Comparison of ENCODE assay signal across 13 mouse cellular contexts in genomic region chr9:106413606-106414005, GRCm38 (mm10). TPM values are rescaled to one million over a fixed set of nuclear protein-coding genes. Genes with fewer than 3 reads are reported as not detected.
"Had no signal": no experiment of that assay in that cellular context is flagged by ENCODE, and none has a peak within 500 bp of the region (broad histone marks: within the 10 kb centered on the region; RNA-seq: fewer than 3 reads in every experiment).

No protein-coding gene starts in this region.

- H3K4me2 ChIP-seq: liver, embryonic 15.5 days; neural tube, embryonic 12.5 days had no signal

- ATAC-seq: lung, postnatal 0 days had no signal

- DNase-seq: kidney, adult 11 months; kidney, adult 9 months; kidney, postnatal 25 days; lung, adult 2 months; lung, postnatal 36 days; midbrain, embryonic 14.5 days; spleen, adult 18-20 months; thymus, postnatal 36 days had no signal

- H3K9me3 ChIP-seq: liver, embryonic 15.5 days had no signal

- H3K36me3 ChIP-seq: liver, embryonic 15.5 days; neural tube, embryonic 12.5 days had no signal

- H3K27ac ChIP-seq: left cerebral cortex, adult 2 months; liver, embryonic 15.5 days; neural tube, embryonic 12.5 days had no signal

- H3K4me3 ChIP-seq: left cerebral cortex, adult 2 months; liver, embryonic 15.5 days; neural tube, embryonic 12.5 days had no signal

- H3K9ac ChIP-seq: liver, embryonic 15.5 days; neural tube, embryonic 12.5 days had no signal

RNA-seq across cellular contexts. Expression of gene Abhd14a, which starts 33.9 kb away (rescaled TPM):
- total RNA-seq: monocyte, adult 5-6 weeks had no signal
